Mouse (Mus musculus) G1E (cell line): ENCODE measurements around the gene Nrl. TPM values are rescaled to one million over a fixed set of nuclear protein-coding genes. Genes with fewer than 3 reads are reported as not detected.

Experiments
- ATAC-seq: 2 replicates; pipeline ENCODE4 v1.8.0; 2016; ENCODE audit warnings: mild to moderate bottlenecking; ENCODE audit not compliant: insufficient number of reproducible peaks, poor library complexity, low FRiP score, severe bottlenecking; ENCODE audit errors: extremely low read depth
- DNase-seq: peaks from one replicate; pipeline ENCODE4 v3.0.0; 2012; ENCODE audit warnings: low spot score
- H3K27me3 ChIP-seq: 2 replicates; pipeline ENCODE4 v1.6.1; 2012; ENCODE audit warnings: mild to moderate bottlenecking, low read length, inconsistent platforms; ENCODE audit not compliant: insufficient read depth
- H3K36me3 ChIP-seq: replicated peaks from 2 replicates; pipeline ENCODE3; 2012; ENCODE audit warnings: mild to moderate bottlenecking, inconsistent platforms
- H3K4me1 ChIP-seq: 2 replicates; pipeline ENCODE4 v1.6.1; 2012; ENCODE audit warnings: low read depth, low read length, inconsistent platforms, mixed read lengths; ENCODE audit not compliant: insufficient read depth
- H3K4me3 ChIP-seq: 2 replicates; pipeline ENCODE4 v1.5.1; 2012; ENCODE audit warnings: low read depth, mild to moderate bottlenecking, inconsistent platforms, low read length, moderate library complexity, mixed read lengths
- H3K9me3 ChIP-seq: replicated peaks from 2 replicates; pipeline ENCODE4 v1.6.1; 2012; ENCODE audit warnings: inconsistent platforms
- CTCF ChIP-seq: IDR thresholded peaks from 2 replicates; pipeline ENCODE4 v1.5.1; 2012; ENCODE audit warnings: low read depth, low read length, inconsistent platforms, mixed read lengths
- GATA1 ChIP-seq: IDR thresholded peaks from 2 replicates; pipeline ENCODE4 v1.6.1; 2012; ENCODE audit warnings: borderline replicate concordance, low read length, inconsistent platforms, mixed read lengths
- GATA2 ChIP-seq: IDR thresholded peaks from 2 replicates; pipeline ENCODE4 v1.6.1; 2012; ENCODE audit warnings: low read depth, low read length, inconsistent platforms, borderline replicate concordance
- POLR2AphosphoS5 ChIP-seq: IDR thresholded peaks from 2 replicates; pipeline ENCODE4 v1.6.1; 2012; ENCODE audit warnings: low read depth, low read length, inconsistent platforms; ENCODE audit not compliant: insufficient replicate concordance
- TAL1 ChIP-seq: conservative IDR thresholded peaks from 2 replicates; pipeline ENCODE4 v1.6.1; 2012; ENCODE audit warnings: low read depth, low read length, inconsistent platforms, mixed read lengths
- polyA plus RNA-seq: library from polyadenylated mRNA; stranded (reverse); fragments of >175 nt; gene quantifications from 2 replicates; pipeline ENCODE4 v1.2.3, GENCODE M21; 2012
- total RNA-seq, 2 experiments: library from RNA; stranded (forward) in 1 of 2; stranded (reverse) in 1 of 2; fragments of 200-1000 nt in 1 of 2; fragments of >200 nt in 1 of 2; fragmentation: Nextera tagmentation in 1 of 2; gene quantifications; 2 replicates each; pipeline ENCODE4 v1.2.3; 2014 to 2017

The Nrl gene
- total and polyA plus RNA-seq, 3 experiments: 0.27 TPM; not detected in 2

GRCm38 (mm10) chr14:55554635-55555034, 29.9 kb upstream of the Nrl start:
- TF ChIP-seq POLR2AphosphoS5 (no peak), CTCF (no peak)

DNA sequence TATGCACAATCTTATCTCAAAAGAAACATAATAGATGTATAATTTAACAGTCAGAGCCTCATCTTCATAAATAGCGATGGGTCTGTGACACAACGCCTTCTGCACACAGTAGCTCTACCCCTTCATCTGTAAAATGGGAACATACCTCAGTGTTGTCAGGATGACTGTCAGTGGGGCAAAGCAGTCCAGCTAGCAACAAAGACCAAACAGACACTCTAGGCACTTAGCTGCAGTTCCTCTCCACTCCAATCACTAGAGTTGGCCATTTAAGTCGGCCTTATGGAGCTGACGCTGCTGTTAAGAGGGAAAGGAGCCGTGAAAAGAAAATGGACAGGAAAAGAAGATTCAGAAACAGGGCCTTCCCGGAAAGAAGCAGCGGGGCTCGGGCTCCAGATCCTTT, 27.0 kb upstream of the Nrl start:
- no peaks in the 10 kb centered on the region for H3K9me3 ChIP-seq
- peaks cover 42% of the 10 kb centered on the region for H3K36me3 ChIP-seq
- H3K4me1 ChIP-seq: peaks cover 26% of the 10 kb centered on the region
- H3K4me3 ChIP-seq: no peak overlapping the region
- DNase-seq (no peak), ATAC-seq (no peak)
- no peaks in the 10 kb centered on the region for H3K27me3 ChIP-seq
- no peak for TF ChIP-seq GATA1
- no peak for TF ChIP-seq TAL1
- TF ChIP-seq POLR2AphosphoS5: no peak
- TF ChIP-seq CTCF: no peak
- no peak for TF ChIP-seq GATA2

More at GRCm38 (mm10) chr14:55554635-55555034, 29.9 kb upstream of the Nrl start:
- ATAC-seq (no peak), DNase-seq (no peak)
- Histone ChIP-seq H3K36me3 (peaks cover 15% of the 10 kb centered on the region), H3K4me1 (peaks cover 45% of the 10 kb centered on the region), H3K27me3 (no peaks in the 10 kb centered on the region), H3K9me3 (no peaks in the 10 kb centered on the region), H3K4me3 (no peak overlapping the region)

GRCm38 (mm10) chr14:55551347-55551746, 26.6 kb upstream of the Nrl start:
- TF ChIP-seq TAL1: no peak
- no peak for TF ChIP-seq CTCF
- no peak for TF ChIP-seq GATA2
- no peak for TF ChIP-seq POLR2AphosphoS5
- TF ChIP-seq GATA1: no peak
- Histone ChIP-seq H3K36me3 (peaks cover 46% of the 10 kb centered on the region), H3K27me3 (no peaks in the 10 kb centered on the region), H3K4me1 (peaks cover 21% of the 10 kb centered on the region), H3K4me3 (no peak overlapping the region), H3K9me3 (no peaks in the 10 kb centered on the region)
- ATAC-seq: no peak
- DNase-seq: no peak

- TF ChIP-seq TAL1 (no peak), GATA2 (no peak), CTCF (no peak), POLR2AphosphoS5 (no peak), GATA1 (no peak)
- Histone ChIP-seq H3K27me3 (no peaks in the 10 kb centered on the region), H3K4me1 (peaks cover 14% of the 10 kb centered on the region), H3K9me3 (no peaks in the 10 kb centered on the region), H3K4me3 (no peak overlapping the region), H3K36me3 (peaks cover 58% of the 10 kb centered on the region)
- no peak for ATAC-seq
- no peak for DNase-seq
These were observed 25.4 kb upstream of the Nrl start for GRCm38 (mm10) chr14:55550191-55550590.

GRCm38 (mm10) chr14:55544334-55544733, 19.6 kb upstream of the Nrl start:
- ATAC-seq (no peak), DNase-seq (no peak)
- no peak overlapping the region for H3K4me3 ChIP-seq
- H3K4me1 ChIP-seq: peaks cover 34% of the 10 kb centered on the region
- H3K9me3 ChIP-seq: no peaks in the 10 kb centered on the region
- no peak for TF ChIP-seq POLR2AphosphoS5
- no peak for TF ChIP-seq GATA1
- no peak for TF ChIP-seq CTCF
- TF ChIP-seq TAL1: no peak
- TF ChIP-seq GATA2: no peak
- H3K27me3 ChIP-seq: no peaks in the 10 kb centered on the region; the same call in 1 of the 2 replicates
- H3K36me3 ChIP-seq: peaks cover 77% of the 10 kb centered on the region

DNA sequence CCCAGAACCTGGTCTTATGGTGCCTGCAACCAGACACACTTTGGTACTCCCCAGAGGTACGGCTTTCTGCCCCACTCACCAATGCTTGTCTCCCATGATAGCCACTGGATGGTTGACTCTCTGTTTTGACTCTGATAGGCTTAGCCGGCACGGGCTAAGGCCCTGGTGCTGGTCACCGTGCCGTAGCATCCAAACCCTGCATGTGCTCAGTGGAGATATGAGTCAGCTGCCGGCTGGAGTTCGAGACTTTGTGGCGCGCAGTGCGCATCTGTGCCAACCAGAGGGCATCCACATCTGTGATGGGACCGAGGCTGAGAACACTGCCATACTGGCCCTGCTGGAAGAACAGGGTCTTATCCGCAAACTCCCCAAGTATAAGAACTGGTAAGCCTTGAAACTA, 17.5 kb upstream of the Nrl start:
- H3K4me1 ChIP-seq: peaks cover 35% of the 10 kb centered on the region
- no peak overlapping the region for H3K4me3 ChIP-seq
- DNase-seq: no peak
- H3K27me3 ChIP-seq: peaks cover 6% of the 10 kb centered on the region
- no peak for ATAC-seq
- peaks cover 56% of the 10 kb centered on the region for H3K36me3 ChIP-seq
- H3K9me3 ChIP-seq: no peaks in the 10 kb centered on the region
- no peak for TF ChIP-seq POLR2AphosphoS5
- no peak for TF ChIP-seq GATA2
- no peak for TF ChIP-seq GATA1
- no peak for TF ChIP-seq CTCF
- no peak for TF ChIP-seq TAL1

DNA sequence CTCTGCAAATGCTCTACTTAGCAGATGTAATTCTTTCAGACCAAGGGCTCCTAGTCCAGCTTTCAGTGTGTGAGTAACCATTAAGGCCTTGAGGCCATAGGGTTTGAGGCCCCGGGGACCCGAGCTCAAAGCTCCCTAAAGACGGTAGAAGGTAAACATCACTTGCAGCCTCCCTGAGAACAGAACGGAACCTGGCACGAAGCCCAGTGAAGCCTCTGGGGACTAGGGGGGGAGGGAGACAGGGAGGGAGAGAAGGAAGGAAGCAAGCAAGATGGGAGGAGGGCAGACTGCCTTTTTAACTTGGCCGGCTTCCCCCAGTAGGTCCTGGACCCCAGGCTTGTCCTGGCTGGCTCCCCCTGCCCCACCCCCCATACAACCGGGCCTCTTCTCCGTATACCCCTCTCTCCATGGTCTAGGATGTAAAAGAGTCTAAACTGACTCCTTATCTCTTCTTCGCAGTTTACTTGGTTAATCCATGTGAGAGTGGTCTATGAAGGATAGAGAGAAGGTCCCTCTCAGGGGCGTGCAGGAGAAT, 16.1 kb upstream of the Nrl start:
- Histone ChIP-seq H3K9me3 (no peaks in the 10 kb centered on the region), H3K36me3 (peaks cover 43% of the 10 kb centered on the region), H3K27me3 (peaks cover 6% of the 10 kb centered on the region), H3K4me1 (peaks cover 39% of the 10 kb centered on the region), H3K4me3 (peak overlapping the region; percentile 78)
- ATAC-seq: no peak
- no peak for TF ChIP-seq POLR2AphosphoS5
- TF ChIP-seq CTCF: no peak
- TF ChIP-seq GATA2: no peak
- no peak for TF ChIP-seq GATA1
- no peak for TF ChIP-seq TAL1
- peak; percentile 45 for DNase-seq
